ENCODE assay signal across 13 mouse cellular contexts in genomic region chr7:63984329-63984728, GRCm38 (mm10). TPM values are rescaled to one million over a fixed set of nuclear protein-coding genes. Genes with fewer than 3 reads are reported as not detected.
DNase-seq lines count a peak whose midpoint lies in the region; ATAC-seq lines count a peak whose summit lies in the region.
"Had no signal": no experiment of that assay in that cellular context is flagged by ENCODE, and none has a peak within 500 bp of the region (broad histone marks: within the 10 kb centered on the region; RNA-seq: fewer than 3 reads in every experiment).

No protein-coding gene starts in this region.

- peak; percentile 76 to 79 for DNase-seq in spleen, postnatal 36 days (ENCODE audit: low spot score in 2 of 2)
- DNase-seq in spleen, postnatal 14 days (ENCODE audit: low spot score in 2 of 2): no peak
- DNase-seq in thymus, adult 18-20 months: peak; percentile 76 to 89
- no peak for DNase-seq in left cerebral cortex, adult 8-10 months (ENCODE audit: low spot score in 2 of 2)
- no peak for DNase-seq in adrenal gland, postnatal 25 days
- DNase-seq in gastrocnemius, postnatal 14 days: no peak
- DNase-seq: adrenal gland, postnatal 10 days; cerebellum, adult 9-11 months; heart, adult 18-20 months; heart, postnatal 10 days; lung, postnatal 10 days had no signal

- ATAC-seq in hematopoietic stem cell, adult 5-6 weeks (replicated peaks in 1 of 2; ENCODE audit: insufficient read depth in 1 of 2, low FRiP score in 2 of 2, low TSS enrichment in 1 of 2, low read depth in 1 of 2, poor library complexity in 2 of 2, severe bottlenecking in 2 of 2): peak; percentile 63 to 77
- ATAC-seq: liver, embryonic 12.5 days had no signal

- intact Hi-C loops in gastrocnemius, postnatal 14 days (cut with DNase I; ENCODE audit: low total_unique reads): no loop called here

RNA-seq across cellular contexts. Expression of gene Klf13, which starts 45.6 kb away (rescaled TPM):
- total RNA-seq in hematopoietic stem cell, adult 5-6 weeks (2017): 16.7 and 24.3 TPM in 2 replicates
- total RNA-seq in left cerebral cortex, adult 8-10 months (2022): 100 to 1,000 TPM; 138 to 154 (median 144) TPM
- 85.4 and 93.8 TPM in 2 replicates for total RNA-seq in adrenal gland, postnatal 25 days (2021)
- total RNA-seq in gastrocnemius, postnatal 14 days (2021): 10 to 100 TPM; 42.5 to 65.2 TPM

Comparison
In these comparisons a context has a peak if more than half of its experiments do, and no peak if none do; other contexts are left out.
1. DNase-seq: peak in spleen, postnatal 36 days (2 of 2) and thymus, adult 18-20 months (2 of 2); none in spleen, postnatal 14 days (0 of 2), left cerebral cortex, adult 8-10 months (0 of 2), adrenal gland, postnatal 25 days (single experiment) and gastrocnemius, postnatal 14 days (single experiment).